Comparison of ENCODE assay signal across 8 mouse cellular contexts in the genomic region with DNA sequence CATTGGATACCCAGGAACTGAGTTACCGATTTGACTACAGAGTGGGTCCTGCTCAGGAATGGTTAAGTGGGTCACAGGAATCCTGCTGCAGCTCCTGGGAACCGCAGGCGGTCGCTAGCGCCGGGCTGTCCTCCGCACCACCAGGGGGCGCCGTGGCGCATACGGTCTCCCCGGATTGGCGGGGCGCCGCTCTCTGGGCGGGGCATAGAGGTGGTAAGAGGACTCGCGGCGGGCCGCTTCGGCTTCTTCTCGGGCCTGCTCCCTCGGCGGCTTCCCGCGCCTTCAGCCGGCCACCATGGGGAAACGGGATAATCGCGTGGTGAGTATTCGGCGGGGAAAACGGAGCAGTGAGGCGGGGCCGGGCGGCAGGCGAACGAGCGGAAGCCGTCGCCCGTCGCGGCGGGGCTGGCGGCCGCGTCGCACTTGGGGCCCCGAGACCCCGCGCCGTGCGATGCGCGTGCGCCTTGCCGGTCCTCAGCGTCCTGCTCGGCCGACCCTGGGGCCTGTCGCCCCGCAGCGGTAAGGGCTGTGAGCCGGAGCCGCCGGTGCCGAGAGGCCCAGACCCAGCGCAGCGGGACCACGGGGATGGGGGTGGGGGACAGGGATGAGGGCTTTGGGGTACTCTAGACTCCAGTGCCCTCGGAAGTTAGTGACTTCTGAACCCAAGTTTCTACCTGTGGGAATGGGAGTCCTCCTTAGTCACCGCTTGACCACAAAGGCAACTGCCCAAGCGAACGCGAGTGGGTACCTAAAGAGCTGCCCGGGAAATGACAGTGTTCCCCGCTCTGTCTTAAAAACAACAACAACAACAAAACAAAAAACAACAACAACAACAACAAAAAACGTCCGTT. TPM values are rescaled to one million over a fixed set of nuclear protein-coding genes. Genes with fewer than 3 reads are reported as not detected.
A peak's percentile ranks its signal among the peaks of the same experiment; 100 is the strongest.
DNase-seq lines count a peak whose midpoint lies in the region; ATAC-seq and TF ChIP-seq lines count a peak whose summit lies in the region.

A gene (plus strand): TSS at position 205 of the 851 bp plus-strand sequence.

- TF ChIP-seq CTCF in bone marrow, adult 2 months (IDR thresholded peaks at IDR 0.05; ENCODE audit: control insufficient read depth, insufficient read depth, low read length): peak; percentile 87

- H3K9ac ChIP-seq in embryonic facial prominence, embryonic 15.5 days: peak within 1 kb of the TSS; percentile 90
- peak within 1 kb of the TSS; percentile 91 for H3K9ac ChIP-seq in kidney, embryonic 15.5 days

- peak; percentile 71; the same call in 1 of the 2 replicates for TF ChIP-seq POLR2A in bone marrow, adult 2 months (IDR thresholded peaks at IDR 0.05; ENCODE audit: borderline replicate concordance, control insufficient read depth, low read depth, low read length)

- peaks cover 1% of the 10 kb centered on the region for H3K4me1 ChIP-seq in bone marrow, adult 2 months (ENCODE audit: control insufficient read depth, insufficient read depth, low read length)
- peaks cover 14% of the 10 kb centered on the region for H3K4me1 ChIP-seq in embryonic facial prominence, embryonic 15.5 days
- H3K4me1 ChIP-seq in heart, embryonic 10.5 days: peaks cover 11% of the 10 kb centered on the region
- peaks cover 16% of the 10 kb centered on the region for H3K4me1 ChIP-seq in kidney, embryonic 15.5 days

- H3K4me3 ChIP-seq in bone marrow, adult 2 months (replicated peaks; ENCODE audit: control insufficient read depth, low read depth, low read length): peak within 1 kb of the TSS; percentile 68
- peak within 1 kb of the TSS; percentile 89 for H3K4me3 ChIP-seq in embryonic facial prominence, embryonic 15.5 days (replicated peaks)
- peak within 1 kb of the TSS; percentile 88 for H3K4me3 ChIP-seq in heart, embryonic 10.5 days
- peak within 1 kb of the TSS; percentile 93 for H3K4me3 ChIP-seq in kidney, embryonic 15.5 days (replicated peaks)

- H3K27ac ChIP-seq in bone marrow, adult 2 months (ENCODE audit: control insufficient read depth, insufficient read depth, low read depth, low read length, poor library complexity): peak within 1 kb of the TSS; percentile 94
- peak within 1 kb of the TSS; percentile 93 for H3K27ac ChIP-seq in embryonic facial prominence, embryonic 15.5 days (replicated peaks)
- peak within 1 kb of the TSS; percentile 96 for H3K27ac ChIP-seq in heart, embryonic 10.5 days
- H3K27ac ChIP-seq in kidney, embryonic 15.5 days: peak within 1 kb of the TSS; percentile 93

- H3K27me3 ChIP-seq in embryonic facial prominence, embryonic 15.5 days: no peaks in the 10 kb centered on the region
- no peaks in the 10 kb centered on the region for H3K27me3 ChIP-seq in heart, embryonic 10.5 days (ENCODE audit: insufficient read depth, poor library complexity, severe bottlenecking)
- H3K27me3 ChIP-seq in kidney, embryonic 15.5 days: no peaks in the 10 kb centered on the region

- 0 out of 2 replicates have a peak, but pooled peaks cover 6% of the 10 kb centered on the region for H3K36me3 ChIP-seq in embryonic facial prominence, embryonic 15.5 days
- H3K36me3 ChIP-seq in heart, embryonic 10.5 days: peaks cover 10% of the 10 kb centered on the region
- peaks cover 8% of the 10 kb centered on the region; the same call in 1 of the 2 replicates for H3K36me3 ChIP-seq in kidney, embryonic 15.5 days

- DNase-seq in 416B (ENCODE audit: low read depth): peak; percentile 92
- DNase-seq in heart, embryonic 10.5 days (ENCODE audit: low spot score): peak; percentile 96
- peak; percentile 96 for DNase-seq in liver
- DNase-seq in spleen, postnatal 4 days (ENCODE audit: low spot score in 2 of 2): peak; percentile 97 to 100

- peak; percentile 92 for ATAC-seq in embryonic facial prominence, embryonic 15.5 days (ENCODE audit: insufficient number of reproducible peaks, low FRiP score, low TSS enrichment, low read depth)
- peak; percentile 97 for ATAC-seq in kidney, embryonic 15.5 days (replicated peaks; ENCODE audit: low FRiP score)
- peak; percentile 93 for ATAC-seq in monocyte, adult 5-6 weeks (replicated peaks; ENCODE audit: insufficient number of reproducible peaks, low FRiP score, low TSS enrichment, poor library complexity, severe bottlenecking)

- H3K4me2 ChIP-seq in embryonic facial prominence, embryonic 15.5 days (replicated peaks): peak within 1 kb of the TSS; percentile 61
- peak within 1 kb of the TSS; percentile 69 for H3K4me2 ChIP-seq in kidney, embryonic 15.5 days

- under 1% methylated on average over 80 of the region's 80 CpGs for WGBS in bone marrow, adult 2 months
- WGBS in embryonic facial prominence, embryonic 15.5 days: under 1% methylated on average over 73 of the region's 80 CpGs
- under 1% methylated on average over 80 of the region's 80 CpGs for WGBS in heart, embryonic 10.5 days
- under 1% methylated on average over 78 of the region's 80 CpGs for WGBS in kidney, embryonic 15.5 days

- H3K9me3 ChIP-seq in embryonic facial prominence, embryonic 15.5 days (replicated peaks): no peaks in the 10 kb centered on the region
- no peaks in the 10 kb centered on the region; the same call in 1 of the 2 replicates for H3K9me3 ChIP-seq in heart, embryonic 10.5 days
- H3K9me3 ChIP-seq in kidney, embryonic 15.5 days (replicated peaks): no peaks in the 10 kb centered on the region

RNA-seq across cellular contexts. Expression of the gene that starts here (rescaled TPM):
- polyA plus RNA-seq in bone marrow, adult 2 months (2011; ENCODE audit: insufficient read depth, insufficient read length, low replicate concordance, missing spikeins): 34.4 and 35.2 TPM in 2 replicates
- polyA plus RNA-seq in embryonic facial prominence, embryonic 15.5 days (2015; fragmentation: Nextera tagmentation; extraction: Ambion mirVana): 24.7 and 26.9 TPM in 2 replicates
- 15.8 and 19.3 TPM in 2 replicates for polyA plus RNA-seq in heart, embryonic 10.5 days (2016; fragmentation: Nextera tagmentation; extraction: Ambion mirVana)
- polyA plus RNA-seq in kidney, embryonic 15.5 days (2015; fragmentation: Nextera tagmentation; extraction: Ambion mirVana): 31.4 and 31.6 TPM in 2 replicates
- total RNA-seq in monocyte, adult 5-6 weeks (2017): 76.0 to 90.1 TPM (median 79.9 TPM) in 3 replicates

Comparison
In these comparisons a context has a peak if more than half of its experiments do, and no peak if none do; other contexts are left out.
1. Peak in every context shown above with its lines: DNase-seq, ATAC-seq, H3K4me3 ChIP-seq and H3K27ac ChIP-seq.